Mouse (Mus musculus) adrenal gland (tissue): Measurements from ENCODE around the gene Mad1l1.
"Not testable (repeated sequence)": the region's sequence is repeated elsewhere in the genome, so short reads cannot be mapped to it uniquely, and the experiment has no call there.

Experiments
- intact Hi-C: fragments of 180-260 bp; cut with DNase I; formaldehyde crosslinking; loops from one replicate; pipeline ENCODE4 v1.15.1; 2025

The Mad1l1 gene

DNA sequence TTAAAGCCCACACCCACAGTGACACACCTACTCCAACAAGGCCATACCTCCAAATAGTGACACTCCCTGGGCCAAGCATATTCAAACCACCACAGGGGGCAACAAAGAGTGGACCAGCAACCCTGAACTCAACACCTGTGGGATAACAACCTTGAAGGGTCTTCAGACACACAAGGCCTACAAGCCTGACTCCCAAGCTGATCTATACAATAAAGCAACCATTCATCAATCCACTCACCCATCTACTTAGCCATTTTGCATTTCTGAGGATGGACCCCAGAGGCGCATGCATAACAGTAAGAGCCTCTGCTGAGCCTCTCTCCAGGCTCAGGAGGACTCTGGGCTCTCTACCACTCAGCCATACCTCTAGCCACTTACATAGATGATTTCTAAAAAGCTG is 304.5 kb downstream of the Mad1l1 start:
- intact Hi-C loops: no loop called here

DNA sequence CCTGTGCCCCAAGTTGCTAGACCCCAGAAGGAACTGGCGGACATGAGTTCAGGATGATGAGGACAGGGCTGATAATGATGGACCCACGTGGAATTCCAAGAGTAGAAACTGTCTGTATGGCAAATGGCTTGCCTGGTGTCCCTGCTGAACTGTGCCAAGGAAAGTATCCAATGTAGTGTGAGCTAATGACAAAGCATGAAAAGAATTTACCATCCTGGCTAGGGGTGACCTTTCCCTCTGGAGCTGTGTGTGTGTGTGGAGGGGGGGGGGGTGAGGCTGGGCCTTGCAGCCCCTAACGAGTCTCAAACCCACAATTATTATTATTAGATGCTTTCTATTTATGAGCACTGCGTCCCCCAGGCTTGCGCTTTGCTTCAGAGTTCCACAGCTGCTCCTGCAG is 307.7 kb downstream of the Mad1l1 start:
- intact Hi-C loops: no loop called here

DNA sequence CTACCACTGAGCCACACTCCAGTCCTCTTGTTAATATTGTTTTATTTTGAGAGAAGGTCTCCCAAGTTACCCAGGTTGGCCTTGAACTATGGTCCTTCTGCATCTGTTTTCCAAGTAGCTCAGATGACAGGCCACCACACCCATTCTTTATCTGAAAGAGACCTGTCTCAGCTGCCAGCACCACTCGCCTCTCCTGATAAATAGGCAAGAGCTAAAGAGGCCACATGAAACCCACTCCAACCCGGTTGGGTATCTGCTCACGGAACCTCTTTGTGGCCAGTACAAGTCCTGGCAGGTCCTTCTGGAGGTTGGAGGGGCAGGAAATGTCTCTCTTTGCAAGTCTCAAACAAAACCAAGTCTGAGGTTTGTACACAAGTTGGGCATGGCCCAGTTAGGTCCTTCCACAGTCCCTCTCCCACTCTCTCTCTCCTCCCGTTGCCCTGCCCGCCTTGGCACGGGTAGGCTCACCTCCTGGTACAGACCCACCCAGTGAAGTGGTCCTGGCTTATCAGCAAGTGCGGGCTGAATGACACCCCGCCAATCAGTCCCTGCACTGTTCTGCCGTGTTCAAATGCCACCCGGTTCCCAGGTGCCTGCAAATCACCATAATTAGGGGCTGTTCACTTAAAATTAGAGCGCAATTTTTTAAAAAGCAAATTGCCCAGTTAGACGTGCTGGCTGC is 308.9 kb downstream of the Mad1l1 start:
- intact Hi-C loops: no loop called here

DNA sequence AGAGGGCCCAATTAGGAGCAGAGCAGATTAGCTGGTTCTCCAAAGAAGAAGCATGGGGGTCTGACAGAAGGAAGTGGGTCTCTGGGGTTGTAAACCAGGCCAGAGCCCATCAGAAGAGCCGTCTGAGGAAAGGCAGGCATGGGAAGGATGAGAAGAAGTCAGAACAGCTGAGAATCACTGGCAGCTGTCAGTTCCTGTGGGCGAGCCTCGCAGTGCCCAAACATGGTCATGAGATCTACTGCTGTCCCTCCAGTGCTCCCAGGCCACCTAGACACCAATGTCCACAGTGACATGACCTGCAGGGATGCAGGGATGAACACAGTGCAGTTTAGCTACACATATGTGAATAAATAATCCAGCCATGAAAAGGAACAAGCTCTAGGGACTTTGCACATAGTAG is 310.9 kb downstream of the Mad1l1 start:
- intact Hi-C loops: no loop called here

DNA sequence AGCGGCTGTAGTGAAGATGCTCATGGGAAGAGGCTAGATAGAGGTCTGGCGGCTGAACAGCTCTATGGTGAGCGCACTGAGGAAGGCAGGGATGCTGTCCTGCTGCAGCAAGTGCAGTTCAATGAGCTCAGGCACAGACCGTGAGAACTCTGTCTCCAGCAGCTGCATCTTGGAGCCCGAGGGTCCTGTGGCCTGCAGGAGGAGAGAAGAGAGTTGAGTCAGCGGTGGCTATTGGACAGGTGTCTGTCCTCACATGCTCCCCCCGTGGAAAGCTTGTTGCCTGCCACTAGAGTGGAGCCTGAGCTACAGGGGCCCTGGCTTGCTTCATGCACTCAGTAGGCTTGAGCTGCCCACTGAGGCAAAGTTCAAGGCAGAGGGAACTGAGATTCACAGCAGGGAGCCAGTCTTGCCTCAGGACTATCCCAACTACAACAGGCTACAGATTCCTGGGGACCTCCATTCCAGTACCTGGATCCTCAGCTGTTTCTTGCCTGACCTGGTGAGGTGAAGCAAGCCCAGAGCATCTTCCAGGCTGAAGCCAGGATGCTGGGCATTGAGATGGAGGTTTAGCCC is 312.2 kb downstream of the Mad1l1 start:
- intact Hi-C loops: no loop called here

DNA sequence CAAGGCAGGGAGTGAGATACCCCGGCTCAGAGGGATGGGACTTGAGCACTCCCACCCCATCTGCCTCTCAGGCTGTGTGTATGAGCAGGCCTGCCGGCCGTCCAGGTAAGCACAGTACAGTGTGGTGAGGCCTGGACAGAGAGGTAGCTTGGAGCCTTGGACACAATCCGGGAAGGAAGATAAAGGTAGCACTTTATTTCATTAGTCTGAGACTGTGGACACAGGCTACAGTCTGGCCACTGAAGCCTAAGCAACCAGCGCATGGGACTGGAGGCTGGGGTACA is 312.9 kb downstream of the Mad1l1 start:
- intact Hi-C loops: no loop called here

DNA sequence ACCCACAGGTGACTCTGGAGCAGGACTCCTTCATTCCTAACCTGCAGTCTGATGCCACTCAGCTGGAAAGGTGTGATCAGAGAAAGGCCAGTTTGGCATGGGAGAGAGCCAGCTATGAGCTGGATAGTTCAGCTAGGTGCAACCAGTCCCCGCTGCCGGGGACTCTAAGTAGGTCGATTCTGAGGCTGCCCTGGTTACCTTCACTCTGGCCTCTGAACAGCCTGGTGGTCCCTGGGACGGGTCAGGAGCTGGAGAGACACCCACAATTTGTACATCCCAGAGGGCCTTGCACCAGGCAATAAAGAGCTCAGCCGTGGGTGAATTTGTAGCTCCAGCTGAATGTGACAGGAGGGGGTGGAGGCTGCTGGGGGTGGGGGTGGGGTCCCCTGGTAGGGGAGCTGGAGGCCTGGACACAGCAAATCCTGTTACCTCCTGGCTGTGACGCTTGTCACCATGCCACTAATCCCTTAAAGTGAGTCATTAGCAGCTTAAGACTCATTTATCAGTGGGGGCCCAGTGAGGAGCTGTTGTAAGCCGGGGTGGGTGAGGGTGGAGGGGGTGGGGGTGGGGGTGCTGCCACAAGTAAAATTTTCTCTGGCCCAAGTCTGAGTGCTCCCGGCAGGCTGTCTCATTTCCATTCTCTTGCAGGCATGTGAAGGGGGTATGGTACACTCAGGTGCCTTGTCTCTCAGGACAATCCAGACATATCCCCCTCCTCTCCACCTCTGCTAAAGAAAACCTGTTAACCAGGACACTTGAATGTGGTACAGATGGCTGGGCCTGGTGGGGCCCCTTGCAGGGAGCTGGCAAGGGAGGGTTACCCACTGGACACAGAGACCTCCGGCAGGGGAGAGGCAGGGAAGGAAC is 313.5 kb downstream of the Mad1l1 start:
- intact Hi-C loops: no loop called here

DNA sequence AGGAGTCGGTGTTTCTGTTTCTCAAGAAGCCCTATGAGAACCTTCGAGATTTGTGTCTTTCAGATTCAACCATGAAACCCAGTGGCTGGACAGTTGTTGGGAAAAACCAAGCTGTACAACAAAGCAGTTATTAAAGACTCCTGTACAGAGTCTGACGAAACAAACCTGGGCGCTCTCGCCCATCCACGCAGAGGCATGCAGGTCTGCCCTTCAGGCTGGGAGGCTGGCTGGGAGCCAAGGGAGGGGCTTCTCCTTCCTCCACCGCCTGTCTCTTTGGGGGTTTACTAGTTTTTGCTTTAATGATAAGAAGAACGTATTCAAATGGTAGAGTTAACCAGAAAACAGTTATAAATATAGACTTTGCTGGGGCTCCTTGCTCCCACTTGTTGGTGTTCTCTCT is 314.5 kb downstream of the Mad1l1 start:
- intact Hi-C loops: no loop called here

DNA sequence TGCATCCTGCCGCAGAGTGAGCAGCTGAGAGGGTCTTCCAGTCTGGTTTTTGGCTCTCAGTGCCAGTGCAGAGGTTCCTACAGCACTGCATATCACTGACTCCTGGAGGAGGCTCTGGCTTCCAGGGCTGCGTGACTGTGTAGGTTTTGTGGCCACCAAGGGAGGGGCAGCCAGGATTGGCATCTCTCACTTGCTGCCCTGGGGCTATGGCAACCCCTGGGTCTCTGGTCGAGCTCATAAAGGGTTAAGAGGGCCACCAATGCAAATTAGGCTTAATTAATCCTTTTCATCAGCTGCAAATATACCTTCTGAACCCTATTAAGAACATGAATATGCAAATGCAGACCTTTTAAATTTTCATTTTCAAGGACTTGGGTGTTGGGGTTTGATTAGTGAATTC is 318.8 kb downstream of the Mad1l1 start:
- intact Hi-C loops: no loop called here

DNA sequence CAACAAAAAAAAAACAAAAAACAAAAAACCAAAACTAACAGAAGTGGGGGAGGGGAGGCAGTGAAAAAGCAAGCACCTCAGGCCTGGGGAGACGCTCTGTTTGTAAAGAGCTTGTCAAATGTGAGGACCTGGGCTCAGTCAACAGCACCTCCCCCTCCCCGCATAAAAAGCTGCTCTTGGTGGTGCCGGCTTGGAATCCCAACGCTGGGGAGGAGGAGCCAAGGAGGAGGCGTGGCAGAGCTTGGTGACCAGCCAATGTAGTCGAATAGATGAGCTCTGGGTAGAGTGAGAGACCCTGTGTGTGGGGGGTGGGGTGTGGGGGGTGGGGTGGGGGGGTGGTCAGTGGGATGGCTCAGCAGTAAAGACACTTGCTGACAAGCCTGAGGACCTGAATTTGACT is 322.4 kb downstream of the Mad1l1 start:
- intact Hi-C loops: no loop called here

DNA sequence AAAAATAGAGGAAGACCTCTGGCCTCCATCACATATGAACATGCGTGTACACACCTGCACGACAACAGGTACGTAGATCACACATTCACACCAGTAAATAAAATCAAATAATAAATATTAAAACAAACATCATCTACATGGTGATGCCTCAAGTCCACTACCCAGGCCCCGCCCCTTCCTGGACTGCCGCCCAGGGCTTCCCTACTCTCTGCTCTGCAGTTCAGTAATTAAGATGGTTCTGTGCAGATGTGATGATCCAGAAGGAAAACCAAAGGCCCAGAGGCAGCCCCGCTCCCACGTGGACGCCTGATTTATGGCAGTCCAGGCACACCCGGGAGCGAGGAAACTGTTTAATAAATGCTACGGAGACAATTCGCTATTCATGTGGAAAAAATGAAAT is 323.0 kb downstream of the Mad1l1 start:
- intact Hi-C loops: not testable (repeated sequence)

DNA sequence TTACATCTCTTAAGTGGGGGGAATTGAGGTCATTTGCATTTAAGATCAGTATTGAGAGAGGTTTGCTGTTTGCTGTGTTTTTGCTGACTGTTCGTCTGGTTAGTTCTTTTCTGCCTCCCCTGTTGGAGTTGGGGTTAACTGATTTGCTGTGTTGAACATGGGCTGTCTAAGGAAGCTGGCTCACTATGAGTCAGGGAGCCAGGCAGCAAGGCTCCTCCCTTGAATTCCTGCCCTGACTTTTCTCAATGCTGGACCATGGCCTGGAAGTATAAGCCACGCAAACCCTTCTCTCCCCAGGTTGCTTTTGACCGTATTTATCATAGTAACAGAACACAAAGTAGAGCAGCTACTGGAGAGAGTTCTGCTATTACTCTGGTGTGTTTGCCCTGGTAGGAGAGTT is 329.8 kb downstream of the Mad1l1 start:
- intact Hi-C loops: no loop called here

DNA sequence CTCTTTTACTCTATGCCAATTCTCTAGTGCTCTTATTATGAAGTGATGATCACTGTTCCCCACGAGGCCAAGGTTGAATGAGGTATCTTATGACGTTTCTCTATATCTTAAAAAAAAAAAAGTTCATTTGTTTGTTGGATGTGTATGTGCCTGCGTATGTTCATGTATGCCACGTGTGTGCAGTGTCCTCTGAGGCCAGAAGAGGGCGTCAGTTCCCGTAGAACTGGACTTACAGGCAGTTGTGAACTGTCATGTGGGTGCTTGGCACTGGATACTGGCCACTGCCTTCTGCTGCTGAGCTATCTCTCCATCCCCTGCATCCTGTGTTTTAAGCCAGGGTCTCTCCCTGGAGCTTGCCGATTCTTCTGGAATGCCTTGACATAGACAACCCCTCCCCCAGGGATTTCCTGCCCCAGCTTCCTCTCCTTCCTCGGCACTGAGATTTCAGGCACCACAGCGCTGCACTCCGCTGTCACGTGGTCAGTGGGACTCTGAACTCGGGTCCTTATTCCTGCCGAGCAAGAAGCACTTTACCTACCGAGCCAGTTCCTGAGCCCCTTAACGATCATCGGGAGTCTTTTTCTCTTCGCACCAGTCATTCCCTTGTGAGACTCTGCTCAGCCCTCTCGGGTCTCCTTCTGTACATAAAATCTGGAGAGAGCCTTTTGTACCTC is 336.1 kb downstream of the Mad1l1 start:
- intact Hi-C loops: no loop called here

DNA sequence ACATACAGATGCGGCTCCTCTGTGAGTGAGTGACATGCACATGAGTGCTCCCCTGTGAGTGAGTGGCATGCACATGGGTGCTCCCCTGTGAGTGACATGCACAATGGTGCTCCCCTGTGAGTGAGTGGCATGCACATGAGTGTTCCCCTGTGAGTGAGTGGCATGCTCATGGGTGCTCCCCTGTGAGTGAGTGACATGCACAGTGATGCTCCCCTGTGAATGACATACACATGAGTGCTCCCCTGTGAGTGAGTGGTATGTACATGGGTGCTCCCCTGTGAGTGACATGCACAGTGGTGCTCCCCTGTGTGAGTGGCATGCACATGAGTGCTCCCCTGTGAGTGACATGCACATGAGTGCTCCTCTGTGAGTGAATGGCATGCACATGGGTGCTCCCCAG is 339.4 kb downstream of the Mad1l1 start:
- intact Hi-C loops: no loop called here

DNA sequence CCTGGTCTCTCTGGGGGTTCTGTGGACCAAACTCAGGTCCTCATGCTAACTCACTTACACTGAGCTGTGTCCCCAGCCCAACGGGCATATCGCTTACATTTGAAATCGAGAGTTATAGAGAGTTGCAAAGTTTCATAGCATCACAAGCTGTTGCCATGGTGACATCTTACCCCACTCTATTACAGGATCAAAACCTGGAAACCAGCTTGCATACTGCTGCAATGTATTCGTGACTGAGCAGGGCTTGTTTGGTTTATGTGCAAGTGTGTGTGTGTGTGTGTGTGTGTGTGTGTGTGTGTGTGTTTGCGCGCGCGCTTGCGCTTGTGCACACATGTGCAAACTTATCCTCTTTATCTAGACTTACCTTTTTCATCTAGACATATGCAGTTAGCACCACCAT is 342.0 kb downstream of the Mad1l1 start:
- intact Hi-C loops: no loop called here

DNA sequence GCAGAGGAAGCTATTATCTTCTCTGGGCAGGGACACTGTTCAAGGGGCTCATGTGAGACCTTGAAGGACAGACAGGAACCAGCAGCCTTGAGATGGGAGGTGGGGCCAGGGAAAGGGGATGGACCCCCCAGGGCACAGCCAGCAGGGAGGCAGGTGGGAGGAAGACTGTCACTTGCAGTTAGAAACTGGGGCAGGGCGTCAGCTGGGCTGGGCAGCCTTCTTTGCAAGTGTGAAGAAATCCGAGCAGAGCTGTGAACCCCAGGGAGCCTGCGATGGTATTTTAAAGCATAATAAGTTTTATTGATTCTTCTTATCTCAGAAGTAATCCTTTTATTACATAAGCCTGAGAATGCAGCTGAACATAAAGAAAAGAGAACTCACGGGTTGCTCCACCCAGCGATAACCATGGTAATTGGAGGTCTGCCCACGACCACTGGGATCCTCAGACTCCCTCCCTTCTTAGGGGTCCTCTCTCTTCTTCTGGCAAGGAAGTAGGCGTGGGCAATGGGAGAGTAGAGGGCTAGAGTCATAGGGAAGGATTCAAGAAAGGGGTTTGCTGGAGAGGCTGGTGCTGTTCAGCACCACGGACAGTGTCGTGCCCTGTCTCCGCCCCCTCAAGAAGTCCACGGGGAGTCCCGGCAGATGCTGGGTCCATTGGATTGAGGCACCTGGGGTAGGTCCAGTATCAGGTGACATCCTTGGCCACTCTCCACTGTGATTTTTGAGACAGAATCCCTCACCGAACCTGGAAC is 342.7 kb downstream of the Mad1l1 start:
- intact Hi-C loops: no loop called here

DNA sequence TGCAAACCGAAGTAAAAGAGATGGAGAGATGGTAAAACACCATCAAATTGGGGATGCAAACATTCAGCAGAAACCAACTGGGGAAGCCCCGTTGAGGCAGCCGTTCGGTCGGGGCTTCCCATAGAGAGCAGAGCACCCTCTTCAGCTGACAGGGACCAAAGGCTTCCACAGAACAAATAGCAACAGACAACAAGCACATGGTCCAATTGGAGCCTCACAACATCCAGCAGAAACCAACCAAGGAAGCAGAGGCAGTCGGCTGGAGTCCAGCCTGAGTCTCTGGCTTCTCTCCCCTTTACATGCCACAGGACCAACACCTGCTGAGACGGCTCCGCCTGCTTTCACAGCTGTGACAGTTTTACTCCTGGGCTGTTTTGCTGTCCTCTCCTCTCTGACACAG is 343.9 kb downstream of the Mad1l1 start:
- intact Hi-C loops: no loop called here

DNA sequence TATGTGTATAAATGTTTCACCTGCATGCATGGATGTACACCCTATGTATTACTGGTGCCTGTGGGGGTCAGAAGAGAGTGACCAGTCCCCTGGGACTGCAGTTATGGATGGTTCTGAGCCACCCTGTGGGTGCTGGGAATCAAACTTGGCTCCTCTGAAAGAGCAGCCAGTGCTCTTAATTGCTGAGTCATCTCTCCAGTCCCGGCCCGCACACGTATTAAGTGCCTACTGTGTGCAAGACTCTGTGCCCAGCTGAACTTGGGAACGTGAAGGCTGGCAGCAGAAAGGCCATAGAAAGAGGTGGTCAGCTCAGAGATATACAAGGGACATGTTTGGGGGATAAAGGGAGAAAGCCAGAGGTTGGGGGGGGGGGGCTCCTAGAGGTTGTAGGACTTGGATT is 344.8 kb downstream of the Mad1l1 start:
- intact Hi-C loops: no loop called here

DNA sequence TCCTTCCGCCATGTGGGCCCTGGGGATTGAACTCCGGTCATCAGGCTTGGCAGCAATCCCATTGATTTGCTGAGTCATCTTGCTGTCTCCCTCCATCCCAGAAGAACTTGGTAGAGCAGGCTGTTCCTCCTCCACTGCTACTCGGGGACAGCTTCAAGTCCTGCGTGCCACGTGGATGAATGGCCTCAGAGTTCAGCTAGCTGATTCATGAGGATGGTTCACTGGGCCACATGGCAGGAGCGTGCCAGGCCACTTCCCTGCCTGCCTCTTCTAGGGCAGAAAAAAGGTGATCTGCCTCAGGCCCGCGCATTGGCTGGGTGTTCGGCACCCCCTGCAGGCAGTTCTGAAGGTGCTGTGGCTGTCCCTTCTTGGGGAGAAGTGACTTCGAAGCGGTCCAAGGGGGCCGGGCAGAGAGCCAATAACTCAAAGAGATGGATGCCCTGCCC is 351.1 kb downstream of the Mad1l1 start:
- intact Hi-C loops: no loop called here

DNA sequence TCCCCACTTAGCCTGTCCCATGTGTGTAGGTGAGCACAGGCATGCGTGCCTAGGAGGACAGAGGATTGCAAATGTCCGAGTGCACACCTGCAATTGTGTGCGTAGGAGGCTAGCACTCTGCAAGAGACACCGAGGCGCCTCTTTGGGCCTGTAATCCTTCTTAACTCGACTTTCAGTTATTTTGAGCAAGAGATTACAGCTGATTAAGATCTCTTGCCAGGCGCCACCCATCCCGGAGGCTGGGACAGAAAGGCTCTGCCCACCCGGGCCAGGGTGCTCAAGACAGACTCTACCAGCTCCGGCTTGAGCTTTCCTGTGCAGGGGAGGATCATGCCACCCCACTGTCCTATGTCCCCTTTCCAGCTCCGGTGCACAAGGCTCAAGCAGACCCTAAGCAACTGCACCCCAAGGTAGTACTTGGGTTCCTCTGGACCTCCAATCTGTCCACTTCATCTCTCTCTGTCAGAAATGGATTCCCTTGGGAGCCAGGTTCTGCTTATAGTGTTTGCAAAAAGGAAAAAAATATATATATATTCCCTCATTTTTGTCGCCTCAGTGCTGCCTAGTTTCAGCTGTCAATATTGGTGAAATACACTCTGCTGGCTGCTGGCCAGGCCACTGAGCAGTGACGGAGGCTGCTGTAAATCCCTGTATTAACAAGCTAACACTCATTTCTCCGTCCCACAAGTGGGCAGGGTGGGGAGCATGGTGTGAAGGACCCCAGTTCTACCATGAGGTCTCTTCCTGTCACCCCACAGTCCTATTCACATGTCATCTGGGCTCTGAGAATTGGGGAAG is 352.0 kb downstream of the Mad1l1 start:
- intact Hi-C loops: no loop called here

DNA sequence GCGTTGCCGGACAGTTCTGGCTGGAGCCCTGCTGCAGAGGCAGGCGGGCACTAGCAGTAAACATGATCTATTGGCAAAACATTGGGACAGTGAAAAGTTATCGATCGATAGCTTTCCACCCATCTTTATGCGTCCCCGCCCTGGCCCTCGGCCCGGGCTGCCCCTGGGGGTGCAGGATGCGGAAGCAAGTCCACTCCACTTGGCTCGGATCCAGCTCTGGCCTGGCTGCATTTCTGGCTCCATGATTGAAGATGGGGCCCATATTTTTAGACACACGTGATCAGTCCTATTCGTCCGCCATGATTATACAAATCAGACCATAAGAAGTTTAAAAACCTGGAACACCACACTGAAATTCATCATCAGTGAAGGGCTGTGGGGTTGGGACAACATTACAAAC is 355.8 kb downstream of the Mad1l1 start:
- intact Hi-C loops: no loop called here
